8 mouse cellular contexts compared by ENCODE assay signal in the genomic region with DNA sequence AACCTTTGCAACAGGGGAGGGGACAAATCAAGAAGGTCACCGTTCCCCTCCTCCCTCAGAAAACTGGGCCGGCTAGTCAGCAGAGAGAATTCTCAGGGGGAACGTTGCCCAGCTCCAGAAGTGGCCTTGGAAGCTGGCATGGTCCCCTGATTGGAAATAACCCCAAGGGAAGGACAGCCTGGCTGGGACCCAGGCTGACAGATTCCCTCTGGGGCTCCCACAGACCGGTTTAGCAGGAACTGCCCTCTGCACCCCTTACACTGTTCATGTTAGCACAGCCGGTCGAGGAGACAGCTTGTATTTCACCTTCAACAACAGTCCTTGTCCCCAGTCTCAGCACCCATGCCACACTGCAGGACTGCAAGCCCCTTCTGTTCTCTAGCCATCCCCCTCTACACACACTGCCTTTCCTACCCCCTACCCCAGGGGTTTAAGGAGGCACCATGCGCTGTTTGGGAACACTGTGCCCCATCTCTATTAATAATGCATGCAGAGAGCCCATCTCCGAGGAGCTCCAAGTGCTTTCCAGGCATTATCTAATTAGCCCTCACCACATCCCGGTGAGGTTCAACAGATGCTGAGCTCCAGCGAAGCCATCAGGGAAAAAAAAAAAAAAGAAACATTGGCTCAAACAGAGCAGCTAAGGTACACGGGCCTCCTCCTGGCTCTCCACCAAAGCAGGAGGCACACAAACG.
DNase-seq lines count a peak whose midpoint lies in the region; ATAC-seq lines count a peak whose summit lies in the region.

No protein-coding gene starts in this region.

- H3K27me3 ChIP-seq in forebrain, embryonic 15.5 days = no peaks in the 10 kb centered on the region
- H3K27me3 ChIP-seq in forebrain, embryonic 13.5 days = 0 out of 2 replicates have a peak, but pooled peaks cover 4% of the 10 kb centered on the region
- H3K27me3 ChIP-seq in kidney, embryonic 16.5 days (ENCODE audit: insufficient read depth, low read length) = no peaks in the 10 kb centered on the region

- no peak overlapping the region for H3K4me3 ChIP-seq in forebrain, embryonic 15.5 days
- no peak overlapping the region for H3K4me3 ChIP-seq in forebrain, embryonic 13.5 days
- no peak overlapping the region for H3K4me3 ChIP-seq in kidney, embryonic 16.5 days (ENCODE audit: low read length)

- ATAC-seq in forebrain, embryonic 15.5 days (replicated peaks) = peak; percentile 26; the same call in 1 of the 2 replicates
- ATAC-seq in forebrain, embryonic 13.5 days = no peak
- no peak for ATAC-seq in kidney, embryonic 16.5 days (ENCODE audit: low FRiP score, low TSS enrichment)

- H3K4me2 ChIP-seq in forebrain, embryonic 15.5 days (replicated peaks) = no peak overlapping the region
- no peak overlapping the region for H3K4me2 ChIP-seq in forebrain, embryonic 13.5 days
- H3K4me2 ChIP-seq in kidney, embryonic 16.5 days (replicated peaks; ENCODE audit: low read depth, low read length) = no peak overlapping the region

- H3K36me3 ChIP-seq in forebrain, embryonic 15.5 days = no peaks in the 10 kb centered on the region
- no peaks in the 10 kb centered on the region for H3K36me3 ChIP-seq in forebrain, embryonic 13.5 days (ENCODE audit: poor library complexity, severe bottlenecking)
- no peaks in the 10 kb centered on the region for H3K36me3 ChIP-seq in kidney, embryonic 16.5 days (ENCODE audit: insufficient read depth, low read length)

- peaks cover 8% of the 10 kb centered on the region for H3K4me1 ChIP-seq in forebrain, embryonic 15.5 days
- peaks cover 18% of the 10 kb centered on the region for H3K4me1 ChIP-seq in forebrain, embryonic 13.5 days
- H3K4me1 ChIP-seq in kidney, embryonic 16.5 days (ENCODE audit: insufficient read depth, low read length) = peaks cover 29% of the 10 kb centered on the region

- peak; percentile 85 for DNase-seq in adrenal gland, postnatal 10 days
- DNase-seq in heart, adult 18-20 months = peak; percentile 63 to 72
- peak; percentile 55 for DNase-seq in retina, embryonic 14.5 days (ENCODE audit: low spot score)
- no peak for DNase-seq in spleen, postnatal 10 days (ENCODE audit: low spot score in 2 of 2)
- no peak for DNase-seq in Muller cell, postnatal 12 days (ENCODE audit: inconsistent ontology term)

- H3K27ac ChIP-seq in forebrain, embryonic 15.5 days (replicated peaks) = no peak overlapping the region
- H3K27ac ChIP-seq in forebrain, embryonic 13.5 days = no peak overlapping the region
- H3K27ac ChIP-seq in kidney, embryonic 16.5 days (ENCODE audit: low read length) = no peak overlapping the region; the same call in 1 of the 2 replicates

- H3K9me3 ChIP-seq in forebrain, embryonic 15.5 days = no peaks in the 10 kb centered on the region
- H3K9me3 ChIP-seq in forebrain, embryonic 13.5 days (replicated peaks) = no peaks in the 10 kb centered on the region
- no peaks in the 10 kb centered on the region for H3K9me3 ChIP-seq in kidney, embryonic 16.5 days (ENCODE audit: low read length)

- 27% methylated on average over 12 of the region's 12 CpGs for WGBS in forebrain, embryonic 15.5 days
- WGBS in forebrain, embryonic 13.5 days = 35% methylated on average over 12 of the region's 12 CpGs
- 37% methylated on average over 12 of the region's 12 CpGs for WGBS in kidney, embryonic 16.5 days

- H3K9ac ChIP-seq in forebrain, embryonic 15.5 days (replicated peaks) = no peak overlapping the region
- no peak overlapping the region for H3K9ac ChIP-seq in forebrain, embryonic 13.5 days
- H3K9ac ChIP-seq in kidney, embryonic 16.5 days (replicated peaks; ENCODE audit: low read length) = 0 out of 2 replicates have a peak overlapping the region, but pooled peaks have one; percentile 22

Comparison
In these comparisons a context has a peak if more than half of its experiments do, and no peak if none do; other contexts are left out.
1. DNase-seq: peak in adrenal gland, postnatal 10 days (single experiment), heart, adult 18-20 months (2 of 2) and retina, embryonic 14.5 days (single experiment); none in spleen, postnatal 10 days (0 of 2) and Muller cell, postnatal 12 days (single experiment).